Mouse (Mus musculus) heart, adult 9 months (tissue): ENCODE results near the gene Tcf20.
"Not testable (repeated sequence)": the region's sequence is repeated elsewhere in the genome, so short reads cannot be mapped to it uniquely, and the experiment has no call there.

Experiments
- DNase-seq, 2 experiments: peaks; one replicate each; pipeline ENCODE4 v3.0.0; 2022; ENCODE audit warnings: low spot score in 2 of 2

Gene Tcf20

DNA sequence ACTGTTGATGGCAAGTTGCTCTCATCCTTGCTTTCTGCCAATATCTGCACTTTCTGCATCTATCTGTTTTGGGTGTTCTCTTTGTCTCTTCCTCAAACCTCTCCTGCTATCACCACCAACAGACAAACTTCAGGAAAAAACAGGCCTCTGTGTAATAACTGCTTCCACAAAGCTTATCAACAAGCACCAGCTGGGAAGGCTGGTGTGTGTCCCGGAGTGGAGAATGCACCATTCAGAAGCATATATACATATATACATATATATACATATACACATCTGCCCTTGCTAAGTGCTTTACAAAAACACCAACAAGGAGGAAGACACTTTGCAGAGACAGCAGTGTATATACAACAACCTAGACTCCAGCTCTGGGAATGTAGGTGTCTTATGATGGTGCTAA is 177.1 kb downstream of the Tcf20 start:
- no peak for DNase-seq

DNA sequence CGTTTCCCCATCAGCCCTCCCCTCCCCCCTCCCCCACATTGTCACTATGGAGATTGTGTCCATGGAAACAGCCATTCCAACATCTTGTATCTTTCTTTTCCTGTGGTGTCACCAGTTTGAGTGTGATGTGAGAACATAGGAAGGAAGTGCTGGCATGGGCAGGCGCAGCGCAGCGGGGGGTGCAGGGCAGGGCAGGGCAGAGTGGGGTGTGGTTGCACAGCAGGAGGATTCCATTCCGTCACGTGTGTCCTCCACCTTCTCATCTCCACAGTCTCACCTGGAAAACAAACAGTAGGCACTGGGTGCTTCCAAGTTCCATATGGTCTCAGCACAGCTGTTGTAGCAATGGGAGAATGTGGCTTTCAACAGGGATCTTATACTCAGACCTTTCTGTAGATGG is 178.2 kb downstream of the Tcf20 start:
- DNase-seq, result no peak

DNA sequence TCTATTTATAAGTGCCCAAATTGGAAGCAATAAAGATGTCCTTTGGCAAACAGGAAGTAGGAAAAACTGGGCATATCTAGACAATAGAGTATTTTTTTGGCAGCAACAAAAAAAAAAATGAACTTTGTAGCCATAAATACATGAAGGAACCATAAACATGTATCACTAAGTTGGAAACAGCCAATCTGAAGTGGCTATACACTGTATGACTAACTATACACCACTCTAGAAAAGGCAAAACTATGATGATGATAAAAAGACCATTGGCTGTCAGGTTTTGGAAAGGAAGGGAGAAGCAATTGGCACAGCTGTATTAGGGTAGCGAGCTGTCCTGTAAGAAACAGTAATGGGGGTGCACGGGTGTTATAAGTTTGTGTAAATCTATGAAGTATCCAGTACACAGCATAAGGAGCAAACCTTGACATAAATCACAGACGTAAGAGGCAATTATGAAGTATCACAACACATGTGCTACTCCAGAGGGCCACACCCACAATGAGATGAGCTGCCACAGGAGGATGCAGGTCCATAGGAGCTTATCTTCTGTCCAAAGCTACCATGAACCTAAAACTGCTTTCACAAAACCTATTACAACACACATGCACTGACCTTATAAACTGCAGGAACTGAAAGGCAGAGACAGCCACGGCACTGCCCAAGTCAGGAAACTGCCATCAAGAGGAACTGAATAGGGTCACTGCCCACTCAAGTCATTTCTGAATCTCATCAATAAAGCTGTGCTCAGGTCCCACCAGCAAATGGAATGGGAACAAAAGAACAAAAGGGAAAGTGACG is 180.5 kb downstream of the Tcf20 start:
- DNase-seq, result no peak

DNA sequence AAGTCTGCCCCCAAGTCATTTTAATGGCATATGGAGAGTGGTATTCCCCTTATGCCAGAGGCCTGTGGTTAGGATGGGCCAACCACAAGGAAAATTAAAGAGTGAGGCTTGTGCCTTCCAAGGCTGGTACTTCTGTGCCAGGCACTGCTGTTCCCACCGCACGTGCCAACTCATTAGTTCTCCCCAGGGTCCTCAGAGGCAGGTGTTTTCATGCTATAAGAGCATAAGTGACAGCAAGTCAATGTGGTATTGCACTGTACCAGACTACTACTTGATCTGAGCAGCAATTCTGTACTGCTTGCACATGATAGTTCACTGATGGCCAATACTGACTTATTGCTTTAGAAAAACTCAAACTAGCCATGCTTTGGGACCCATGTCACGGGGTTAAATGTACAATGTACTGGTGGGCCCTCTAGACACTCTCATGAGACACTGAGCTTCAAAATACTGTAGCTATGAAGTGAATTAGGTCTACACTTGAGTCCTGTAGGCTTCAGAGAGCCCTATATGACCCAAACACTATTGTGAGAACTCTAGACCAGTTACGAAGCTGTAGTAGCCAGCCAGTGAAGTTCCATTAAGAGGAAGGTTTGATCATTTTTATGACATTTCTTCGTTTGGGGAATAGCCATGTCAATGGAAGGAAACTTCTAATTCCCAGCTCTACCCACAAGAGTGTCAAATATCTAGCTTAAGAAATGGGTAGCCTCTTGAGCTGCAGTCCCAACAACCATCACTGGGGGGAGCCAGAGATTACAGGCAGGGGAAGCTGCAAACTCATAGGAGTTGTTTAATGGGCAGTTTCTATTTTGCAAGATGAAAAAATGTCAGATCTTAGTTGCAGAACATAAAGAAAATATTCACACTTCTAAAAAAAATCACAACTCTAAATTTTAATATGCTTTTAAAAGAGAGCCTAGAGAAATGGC is 182.7 kb downstream of the Tcf20 start:
- peak; percentile 34 to 69 for DNase-seq

DNA sequence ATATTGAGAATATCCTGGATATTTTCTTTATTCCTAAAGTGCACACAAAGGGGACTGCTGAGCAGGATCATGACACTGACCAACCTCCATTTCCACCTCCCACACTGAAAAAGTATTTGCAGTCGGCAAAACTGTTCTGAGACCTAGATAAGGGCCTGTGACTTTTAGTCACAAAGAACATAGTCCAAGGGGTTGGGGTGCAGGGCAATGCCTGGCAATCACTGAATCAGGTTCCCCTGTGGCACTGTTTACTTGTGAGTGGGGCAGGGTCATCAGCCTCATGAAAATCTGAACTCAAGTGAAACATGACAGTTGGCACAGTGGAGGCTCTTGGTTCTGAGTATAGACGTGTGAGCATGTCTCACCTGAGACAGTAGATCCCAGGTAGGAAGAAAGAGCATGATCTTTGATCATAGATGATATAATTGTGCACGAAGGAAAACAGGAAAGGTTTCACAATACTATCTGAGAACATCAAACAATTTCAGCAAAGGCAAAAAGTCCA is 191.7 kb downstream of the Tcf20 start:
- no peak for DNase-seq

DNA sequence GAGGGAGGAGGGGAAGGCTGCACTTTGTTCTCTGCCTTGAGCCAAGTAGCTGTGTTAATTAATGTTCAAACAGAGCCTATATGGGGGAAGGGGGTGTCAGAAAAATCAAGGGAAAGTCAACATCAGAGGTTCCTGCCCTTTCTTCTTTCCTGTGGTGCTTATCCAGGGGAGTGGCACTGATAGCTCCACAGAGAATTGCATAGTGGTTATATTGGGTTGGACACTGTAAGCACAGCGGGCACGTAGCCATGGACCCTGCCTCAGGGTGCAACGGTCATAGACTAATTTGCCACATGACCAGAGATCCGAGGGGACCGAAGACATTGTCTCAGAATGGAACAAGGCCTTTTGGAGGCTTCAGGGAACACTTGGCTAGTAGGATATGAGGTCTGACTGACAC is 193.4 kb downstream of the Tcf20 start, which contains the start of gene Cyp2d26:
TSS of gene Cyp2d26 (minus strand) at position 18 of the 400 bp plus-strand sequence.
- DNase-seq, result no peak

DNA sequence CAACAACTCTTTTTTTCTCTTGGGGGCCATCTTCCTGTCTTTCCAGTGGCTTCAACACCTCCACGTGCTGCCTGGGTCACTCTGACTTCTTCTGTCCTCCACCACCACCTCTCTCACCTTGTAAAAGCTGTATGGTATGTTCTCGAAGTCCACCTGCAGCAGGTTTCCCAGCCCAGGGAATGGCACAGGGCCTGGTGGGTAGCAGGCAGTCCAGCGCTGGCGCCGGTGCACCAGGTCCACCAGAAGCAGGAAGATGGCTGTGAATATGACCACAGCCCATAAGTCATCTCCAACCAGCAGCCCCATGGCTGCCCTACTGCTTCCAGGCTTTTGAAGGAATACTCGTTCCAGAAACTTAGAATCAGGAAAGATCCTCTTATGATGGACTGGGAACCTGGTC is 193.8 kb downstream of the Tcf20 start:
- DNase-seq, result no peak

DNA sequence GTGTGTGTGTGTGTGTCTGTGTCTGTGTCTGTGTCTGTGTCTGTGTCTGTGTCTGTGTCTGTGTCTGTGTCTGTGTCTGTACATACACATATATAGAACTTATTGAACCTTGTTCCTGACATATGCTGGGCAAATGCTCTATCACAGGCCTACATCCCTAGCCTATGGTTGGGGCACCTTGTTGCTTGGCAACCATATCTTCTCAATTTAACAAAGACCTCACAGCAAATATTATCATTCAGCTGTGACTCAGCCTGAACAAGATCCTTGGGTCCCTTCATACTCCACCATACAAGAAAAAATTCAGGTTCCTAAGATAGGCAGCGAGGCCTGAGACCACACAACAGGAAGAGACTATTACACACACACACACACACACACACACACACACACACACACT is 194.2 kb downstream of the Tcf20 start:
- DNase-seq, result no peak

DNA sequence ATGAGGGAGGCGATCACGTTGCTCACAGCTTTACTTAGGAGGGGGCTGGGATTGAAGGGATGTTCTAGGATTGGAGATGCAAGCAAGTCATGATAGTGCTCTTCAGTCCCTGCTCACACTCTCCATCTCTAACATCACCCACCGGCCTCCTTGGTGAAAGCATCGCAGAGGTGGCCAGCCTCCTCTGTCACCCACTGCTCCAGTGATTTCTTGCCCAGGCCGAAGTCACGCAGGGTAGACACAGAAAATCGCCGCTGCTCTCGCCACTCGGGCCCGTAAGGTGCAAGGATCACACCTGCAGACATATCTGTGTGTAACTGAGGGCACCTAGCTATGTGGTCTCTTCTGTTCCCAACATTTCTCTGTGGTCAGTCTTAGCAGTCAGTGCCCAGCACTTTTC is 195.1 kb downstream of the Tcf20 start:
- no peak for DNase-seq

DNA sequence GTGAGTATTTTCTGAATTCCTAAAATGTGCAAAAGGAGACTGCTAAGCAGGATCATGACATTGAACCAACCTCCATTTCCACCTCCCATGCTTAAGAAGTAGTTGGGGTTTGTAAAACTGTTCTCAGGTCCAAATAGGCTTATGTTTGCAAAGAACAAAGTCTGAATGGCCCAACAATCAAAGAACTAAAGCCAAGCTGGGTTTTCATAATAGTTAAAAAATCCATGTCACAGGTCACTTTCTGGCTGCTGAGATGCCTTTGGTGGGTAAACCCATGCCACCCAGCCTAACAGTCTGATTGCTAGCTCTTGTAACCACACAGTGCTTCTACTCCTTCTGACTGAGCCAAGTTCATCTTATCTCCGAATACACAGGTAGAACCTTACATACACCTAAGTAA is 203.1 kb downstream of the Tcf20 start:
- DNase-seq, result no peak

DNA sequence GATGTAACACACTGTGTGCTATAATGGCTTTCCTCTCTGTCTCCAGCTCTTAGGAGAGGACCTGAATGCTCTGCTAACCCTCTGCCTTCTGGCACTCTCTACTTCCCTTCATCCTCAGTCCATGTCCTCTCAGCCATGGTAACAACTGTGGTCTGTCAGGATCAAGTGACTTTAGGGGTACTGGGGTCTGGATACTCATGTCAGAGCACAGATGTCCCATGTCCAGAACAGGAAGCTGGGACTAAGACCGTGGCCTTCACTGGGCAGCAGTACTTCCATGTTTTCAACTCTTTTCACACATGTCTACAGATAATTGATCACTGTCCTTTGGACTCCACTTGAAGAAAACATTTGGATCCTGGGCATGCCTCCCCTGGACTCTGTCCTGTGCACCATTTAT is 203.9 kb downstream of the Tcf20 start:
- DNase-seq, result no peak

DNA sequence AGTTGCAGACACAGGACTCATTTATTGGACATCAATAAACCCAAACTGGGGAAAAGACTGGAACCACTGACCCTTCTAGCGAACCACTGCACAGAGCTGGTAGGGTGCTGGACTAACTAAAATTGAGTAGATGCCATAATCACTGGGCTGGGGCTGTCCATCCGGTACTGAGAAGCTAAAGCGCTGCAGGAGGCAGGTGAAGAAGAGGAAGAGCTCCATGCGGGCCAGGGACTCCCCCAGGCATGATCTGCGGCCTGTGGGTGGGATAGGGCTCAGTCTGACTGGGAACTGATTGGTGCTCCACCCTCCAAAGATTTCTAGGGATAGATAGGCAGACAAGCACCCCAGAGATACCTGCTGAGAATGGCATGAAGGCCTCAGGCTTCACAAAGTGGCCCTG is 209.8 kb downstream of the Tcf20 start:
- not testable (repeated sequence) for DNase-seq

DNA sequence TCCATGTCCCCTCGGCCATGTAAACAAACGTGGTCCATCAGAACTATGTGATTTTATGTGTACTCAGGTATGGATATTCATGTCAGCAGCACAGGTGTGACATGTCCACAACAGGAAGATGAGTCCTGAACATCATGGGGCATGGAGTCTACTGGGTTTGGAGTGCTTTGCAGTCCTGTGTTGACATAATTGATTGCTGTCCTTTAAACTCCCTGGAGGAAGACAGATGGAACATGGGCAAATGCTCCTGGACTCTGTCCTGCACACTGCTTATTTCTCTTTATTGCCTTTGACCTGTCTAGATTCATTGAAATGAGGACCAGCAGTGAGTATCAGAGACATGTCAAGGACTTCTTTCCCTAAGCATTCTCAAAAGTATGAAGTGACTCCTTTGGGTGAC is 221.7 kb downstream of the Tcf20 start:
- no peak for DNase-seq

DNA sequence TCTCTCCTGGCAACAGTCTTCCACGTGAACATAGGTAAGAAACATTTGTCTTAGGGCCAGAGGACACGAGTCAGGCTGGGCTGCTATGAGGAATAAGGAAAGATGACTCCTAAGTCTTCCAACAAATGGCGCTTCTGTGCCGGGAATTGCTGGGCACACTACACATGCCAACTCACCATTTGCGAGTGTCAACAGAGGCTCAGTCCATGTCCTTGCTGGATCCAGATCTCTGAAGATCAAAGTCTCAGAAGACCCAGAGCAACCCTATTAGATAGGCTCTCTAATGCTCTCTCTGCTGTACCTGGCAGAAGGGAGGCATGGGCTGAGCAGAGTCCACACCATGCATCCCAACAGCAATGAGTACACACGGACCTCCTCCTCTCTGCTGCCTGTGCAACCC is 222.8 kb downstream of the Tcf20 start:
- DNase-seq, result no peak

DNA sequence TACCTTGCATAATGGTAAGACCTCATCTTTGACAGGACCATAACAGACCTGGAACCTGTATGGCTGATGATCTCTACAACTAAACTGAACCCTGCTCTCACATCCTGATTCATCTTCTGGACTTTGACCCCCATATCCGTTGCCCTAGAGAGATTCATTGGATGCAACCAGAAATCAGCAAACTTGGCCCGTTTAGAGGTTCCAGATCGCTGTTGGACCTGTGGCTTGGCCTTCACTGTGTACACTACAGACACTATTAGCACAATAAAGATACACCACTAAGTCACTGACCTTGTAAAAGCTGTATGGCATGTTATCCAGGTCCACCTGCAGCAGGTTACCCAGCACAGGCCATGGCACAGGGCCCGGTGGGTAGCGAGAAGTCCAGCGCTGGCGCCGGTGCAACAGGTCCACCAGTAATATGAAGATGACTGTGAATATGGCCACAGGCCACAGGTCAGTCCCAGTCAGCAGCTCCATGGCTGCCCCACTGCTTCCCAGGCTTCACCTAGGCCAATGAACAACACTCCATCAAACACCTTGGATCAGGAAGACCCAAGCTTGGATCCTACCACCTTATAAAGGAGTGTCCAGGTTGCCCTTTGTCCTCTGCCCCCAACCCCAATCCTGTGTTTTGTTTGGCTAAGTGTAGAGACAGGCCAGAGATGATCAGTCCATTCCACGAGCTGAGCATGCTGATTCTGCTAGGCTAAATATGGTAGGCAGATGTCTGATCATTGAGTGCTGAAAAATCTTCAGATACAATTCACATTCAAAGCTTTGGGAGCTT is 223.8 kb downstream of the Tcf20 start, which contains the start of gene Cyp2d40:
TSS of gene Cyp2d40 (minus strand) at position 553 of the 790 bp plus-strand sequence.
- DNase-seq, result no peak
